Mouse (Mus musculus): Measurements from ENCODE around the gene Metrn.
A peak's percentile ranks its signal among the peaks of the same experiment; 100 is the strongest.

The Metrn gene

DNA sequence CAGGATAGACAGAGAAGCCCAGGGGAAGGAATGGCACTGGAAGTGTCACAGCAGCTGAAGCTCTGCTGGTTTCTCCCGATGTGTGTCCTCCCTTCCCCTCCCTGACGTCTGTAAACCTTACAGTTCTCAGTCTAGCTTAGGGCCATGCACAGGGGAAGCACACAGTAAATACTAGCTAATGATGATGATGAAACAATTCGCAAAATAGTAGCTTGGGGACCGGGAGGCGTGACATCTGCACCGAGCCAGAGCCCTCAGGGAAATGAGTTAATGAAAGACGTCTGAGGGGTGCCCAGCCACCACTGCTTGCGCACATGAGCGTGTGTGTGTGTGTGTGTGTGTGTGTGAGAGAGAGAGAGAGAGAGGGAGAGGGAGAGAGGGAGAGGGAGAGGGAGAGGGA, 27.6 kb downstream of the Metrn start:
- DNase-seq (ENCODE audit: low spot score) = no peak

DNA sequence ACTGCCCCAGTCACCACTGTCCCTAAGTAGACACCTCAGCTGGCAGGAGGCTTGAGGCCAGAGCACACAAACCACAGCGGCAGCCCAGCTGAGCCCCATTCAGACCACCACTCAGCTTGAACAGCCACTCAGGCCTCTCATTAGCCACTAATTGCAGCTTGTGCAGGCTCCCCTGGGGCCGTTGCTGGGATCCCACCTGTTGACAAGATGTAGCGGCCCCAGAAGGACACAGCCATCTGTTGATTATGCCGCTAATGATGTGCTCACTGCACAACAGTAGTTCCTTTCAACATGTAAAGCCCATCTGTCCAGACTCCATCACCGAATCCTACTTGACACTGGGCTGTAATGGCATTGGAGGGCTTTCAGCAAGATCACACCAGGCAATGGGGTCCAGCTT, 31.1 kb downstream of the Metrn start:
- DNase-seq (ENCODE audit: low spot score) = peak; percentile 94

DNA sequence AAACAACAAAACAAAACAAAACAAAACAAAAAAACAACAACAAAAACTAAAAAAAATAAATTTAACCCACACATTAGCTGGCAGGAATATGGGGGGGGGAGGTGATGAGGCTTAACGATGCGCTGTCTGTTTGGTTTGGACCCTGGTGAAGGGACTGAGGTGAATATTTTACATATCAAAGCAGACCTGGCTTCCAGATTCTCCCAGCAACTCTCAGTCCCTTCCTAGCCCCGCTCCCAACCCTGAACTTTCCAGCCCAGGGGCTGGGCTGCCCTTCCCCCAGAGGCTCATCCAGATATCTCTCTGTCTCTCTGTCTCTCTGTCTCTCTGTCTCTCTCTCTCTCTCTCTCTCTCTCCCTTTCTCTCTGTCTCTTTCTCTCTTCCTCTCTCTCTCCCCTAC, 34.3 kb downstream of the Metrn start:
- no peak for DNase-seq (ENCODE audit: low spot score)

DNA sequence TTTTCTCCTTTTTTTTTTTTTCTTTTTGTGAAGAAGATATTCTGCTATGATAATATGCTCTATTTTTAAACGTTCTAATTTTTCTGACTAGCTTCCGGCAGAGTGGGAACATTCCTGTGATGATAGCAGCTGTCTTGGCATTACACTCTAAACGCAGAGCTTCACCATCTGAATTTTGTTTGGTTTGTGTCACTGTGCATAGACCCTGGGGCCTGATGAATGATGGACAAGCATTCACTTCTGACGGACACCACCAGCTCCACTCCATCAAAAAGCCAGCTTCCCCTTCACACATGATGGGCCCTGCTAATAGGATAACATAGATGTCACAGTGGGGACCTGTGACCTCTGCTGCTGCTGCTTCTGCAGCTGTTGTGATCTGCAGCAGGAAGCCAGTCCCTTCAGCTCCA, 35.4 kb downstream of the Metrn start:
- peak; percentile 65 for DNase-seq (ENCODE audit: low spot score)

DNA sequence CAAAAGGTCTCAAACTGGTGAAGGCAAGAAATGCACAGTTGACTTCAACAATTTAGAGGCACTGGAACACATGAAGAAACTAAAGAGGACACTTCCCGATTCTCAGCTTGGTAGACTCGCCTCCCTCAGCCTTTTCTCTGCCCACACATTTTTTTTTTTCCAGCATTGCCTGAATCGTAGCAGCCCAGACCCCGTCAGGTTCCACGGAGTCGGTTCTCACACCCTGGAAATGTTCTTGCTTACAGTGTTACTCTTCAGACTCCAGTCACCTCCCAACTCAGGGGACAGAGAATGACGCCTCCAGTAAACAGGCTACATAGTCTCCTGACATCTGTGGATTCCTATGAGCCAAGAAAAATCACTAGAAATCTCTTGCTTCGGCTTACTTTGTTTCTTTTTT, 36.8 kb downstream of the Metrn start:
- no peak for DNase-seq (ENCODE audit: low spot score)

DNA sequence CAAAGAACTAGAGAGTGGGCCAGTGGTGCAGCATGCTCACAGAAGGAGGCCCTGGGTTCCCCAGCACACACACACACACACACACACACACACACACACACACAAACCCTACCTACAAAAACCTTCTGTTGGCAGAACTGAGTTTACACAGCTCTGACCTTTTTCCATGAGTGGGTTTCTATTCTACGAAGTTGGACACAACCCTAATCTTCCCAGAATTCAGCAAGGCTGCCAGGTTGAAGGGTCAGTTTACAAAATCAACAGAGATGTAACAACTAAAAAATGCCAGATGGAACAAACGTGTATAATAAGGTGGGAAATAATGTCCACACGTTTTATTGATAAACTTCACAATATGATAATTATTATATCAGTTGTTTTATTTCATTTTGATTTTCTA, 39.2 kb downstream of the Metrn start:
- no peak for DNase-seq (ENCODE audit: low spot score)

DNA sequence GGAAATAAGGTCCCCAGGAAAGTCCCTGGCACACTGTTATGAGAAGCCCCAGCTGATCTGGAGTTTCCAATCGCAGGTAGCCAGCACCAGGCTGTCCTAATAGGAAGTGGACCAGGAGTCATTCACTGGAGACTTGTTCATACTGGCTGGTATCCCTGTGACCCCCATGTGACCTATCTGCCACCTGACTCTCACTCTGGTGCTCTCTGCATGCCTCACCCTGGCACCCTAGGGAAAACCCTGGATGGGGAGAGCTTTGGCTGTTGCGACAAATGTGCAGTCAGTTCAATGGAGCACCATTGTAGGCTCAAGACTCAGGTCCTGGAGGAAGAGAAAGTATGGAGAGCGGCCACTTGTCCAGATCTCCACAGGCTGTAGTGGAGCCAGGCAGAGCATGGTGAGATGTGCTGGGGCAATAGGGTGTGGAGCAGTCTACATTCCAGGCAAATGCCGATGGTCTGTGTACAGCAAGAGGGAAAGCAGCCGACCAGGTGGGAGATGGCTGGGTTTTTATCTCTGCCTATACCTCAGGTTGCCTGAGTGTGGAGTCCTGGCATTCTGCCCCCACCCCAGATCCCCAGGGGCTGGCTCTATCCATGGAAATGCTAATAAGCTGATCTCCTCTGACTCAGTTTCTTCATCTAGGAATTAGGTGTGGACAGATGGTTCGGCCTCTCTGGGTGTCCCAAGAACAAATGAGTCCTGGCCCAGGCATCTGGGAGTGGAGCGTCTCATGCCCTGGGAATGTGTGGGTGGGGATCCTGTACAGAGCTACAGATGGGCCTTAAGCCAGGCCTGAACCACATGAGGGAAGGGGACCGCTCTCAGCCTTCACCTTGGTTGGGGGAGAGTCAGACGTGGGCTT, 40.3 kb downstream of the Metrn start:
- DNase-seq (ENCODE audit: low spot score) = no peak

DNA sequence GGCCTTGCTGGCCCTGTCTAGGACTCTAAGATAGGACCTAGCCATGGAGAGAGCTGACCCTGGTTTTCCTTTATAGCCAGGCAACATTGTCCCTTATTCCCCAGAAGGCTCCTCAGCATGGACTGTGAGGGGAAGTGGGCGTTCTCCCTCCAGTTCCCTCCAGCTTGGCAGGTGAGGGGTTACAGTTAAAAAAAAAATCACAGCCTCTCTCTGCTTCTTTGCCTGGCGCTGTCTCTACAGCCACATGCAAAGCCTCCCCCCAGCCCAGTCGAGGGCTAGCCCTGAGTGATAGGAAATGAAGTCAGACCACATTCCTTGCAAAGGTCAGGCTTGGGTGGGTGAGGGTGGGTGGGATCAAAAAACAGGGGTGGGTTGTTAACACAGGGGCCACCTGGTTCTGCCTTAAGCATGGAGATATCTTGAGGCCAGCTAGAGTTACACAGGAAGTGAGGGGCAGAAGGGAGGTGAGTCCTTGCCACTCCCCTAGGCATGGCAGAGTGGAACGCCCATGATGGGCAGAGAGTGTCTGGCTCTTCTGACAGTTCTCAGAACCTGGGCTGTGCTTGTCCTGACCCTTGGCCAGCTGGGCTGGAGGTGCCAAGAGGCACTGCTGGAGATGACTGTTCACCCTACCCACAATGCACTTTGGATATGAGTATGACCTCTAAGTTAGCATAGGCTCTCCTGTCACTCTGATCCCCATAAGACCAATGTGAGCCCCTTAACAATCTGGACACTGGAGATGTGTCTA, 41.1 kb downstream of the Metrn start:
- no peak for DNase-seq (ENCODE audit: low spot score)

DNA sequence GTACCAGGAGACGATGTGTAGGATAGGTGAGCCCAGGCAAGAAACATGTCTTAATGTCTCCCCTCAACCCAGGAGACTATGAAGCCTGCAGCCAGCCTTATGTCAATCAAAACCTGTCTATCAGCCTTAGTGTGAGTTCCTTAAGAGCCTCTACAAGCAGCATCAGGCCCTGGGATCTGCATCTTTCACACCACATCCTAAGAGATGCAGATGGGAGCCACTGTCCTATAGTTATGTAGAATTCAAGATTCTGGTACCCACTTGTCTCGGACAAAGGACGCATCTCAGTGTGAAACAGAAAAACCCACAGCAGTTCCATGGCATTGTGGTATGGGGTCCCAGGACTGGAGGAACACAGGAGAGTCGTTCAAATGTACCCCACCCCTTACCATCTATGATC, 41.9 kb downstream of the Metrn start:
- no peak for DNase-seq (ENCODE audit: low spot score)

DNA sequence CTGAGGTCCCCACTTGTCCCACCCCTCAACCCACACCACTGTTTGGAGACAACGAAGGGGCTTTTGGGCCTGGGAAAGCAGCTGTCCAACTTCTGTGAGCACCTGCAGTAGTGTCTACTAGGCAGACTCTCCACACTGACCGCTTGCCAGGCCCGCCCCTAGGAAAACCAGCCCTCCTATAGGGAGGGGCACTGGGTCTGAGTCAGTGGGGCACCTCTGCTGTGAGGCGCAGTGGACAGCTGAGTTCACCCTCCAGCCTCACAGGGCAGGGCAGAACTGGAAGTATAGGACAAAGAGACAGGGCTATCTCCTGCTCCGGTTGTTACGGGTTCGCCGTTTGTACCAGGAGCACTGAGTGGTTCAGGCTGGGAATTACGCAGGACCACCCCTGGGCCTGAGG, 42.7 kb downstream of the Metrn start, which contains the start of gene Msln:
Gene Msln, minus strand, starts transcription at position 138 of the 400 bp plus-strand sequence.
- DNase-seq (ENCODE audit: low spot score) = no peak

DNA sequence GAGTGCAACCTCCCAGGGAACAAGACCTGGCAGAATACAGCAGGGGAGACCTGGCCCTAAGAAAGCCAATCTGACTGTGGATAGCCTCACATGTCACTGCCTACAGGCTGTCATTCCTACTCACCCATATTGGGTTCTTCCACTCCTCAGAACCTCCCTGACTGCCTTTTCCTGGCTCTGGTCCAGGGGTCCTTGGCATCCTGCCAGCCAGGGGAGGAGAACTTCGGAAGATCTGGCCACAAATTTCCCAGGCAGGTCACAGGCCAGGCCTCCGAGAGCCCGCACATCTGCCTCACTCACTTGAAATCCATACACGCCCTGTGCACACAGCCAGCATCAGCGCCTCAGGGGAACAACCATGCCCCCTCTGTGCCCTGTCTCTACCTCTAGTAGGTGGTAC, 45.5 kb downstream of the Metrn start:
- no peak for DNase-seq (ENCODE audit: low spot score)

DNA sequence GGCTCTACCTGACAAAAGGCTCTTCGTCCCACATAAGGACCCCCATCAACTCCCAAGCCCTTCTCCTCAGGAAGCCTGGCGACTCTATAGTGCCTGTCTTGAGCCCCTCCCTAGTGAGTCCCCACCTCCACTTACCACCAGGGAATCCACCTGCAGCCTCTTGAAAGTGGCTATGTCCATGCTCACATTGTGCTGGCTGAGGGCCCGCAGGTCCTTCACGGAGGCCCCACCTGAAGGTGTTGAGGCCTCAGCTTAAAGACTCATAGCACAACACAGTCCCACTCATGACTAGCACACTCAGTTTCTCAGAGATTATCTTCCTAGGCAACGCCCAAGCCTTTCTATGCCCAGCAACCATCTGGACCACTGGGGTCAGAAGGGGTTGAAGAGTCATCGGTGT, 47.6 kb downstream of the Metrn start:
- no peak for DNase-seq (ENCODE audit: low spot score)

DNA sequence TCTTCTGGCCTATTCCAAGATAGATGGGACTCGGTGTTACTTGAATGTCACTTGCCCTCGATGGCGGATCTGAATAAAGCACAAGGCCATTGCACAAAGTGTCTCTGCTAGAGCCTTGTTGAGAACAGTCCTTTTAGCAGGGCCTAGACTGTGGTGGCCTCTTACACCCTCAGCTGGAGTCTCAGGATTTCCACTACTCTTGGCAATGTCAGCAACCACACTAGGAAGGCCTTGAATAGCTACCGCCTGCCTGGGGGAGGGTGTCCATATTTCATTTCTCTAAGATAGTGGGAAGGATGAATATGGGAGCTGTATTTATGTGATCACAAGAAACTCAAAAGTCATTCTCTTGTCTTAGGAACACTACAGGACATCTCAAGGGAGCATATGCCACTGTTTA, 48.7 kb downstream of the Metrn start:
- no peak for DNase-seq (ENCODE audit: low spot score)

DNA sequence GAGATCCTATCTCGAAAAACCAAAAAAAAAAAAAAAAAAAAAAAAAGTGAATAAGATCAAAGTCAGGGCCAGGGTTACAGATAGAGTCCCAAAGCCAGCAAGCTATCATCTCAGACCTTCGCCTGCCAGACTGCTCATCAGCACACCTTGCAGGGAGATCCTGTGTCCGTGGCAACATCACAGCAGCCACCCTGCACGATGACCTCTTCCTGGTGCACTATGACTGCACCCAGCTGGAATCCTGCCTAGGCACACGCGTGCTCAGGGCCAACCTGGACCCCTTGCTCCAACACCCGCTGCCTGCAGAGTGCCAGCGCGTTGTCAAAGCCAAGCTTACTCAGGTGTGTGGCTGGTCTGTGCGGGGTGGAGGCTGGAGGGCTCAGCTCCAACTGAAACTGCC, 52.6 kb downstream of the Metrn start:
- DNase-seq (ENCODE audit: low spot score) = no peak

DNA sequence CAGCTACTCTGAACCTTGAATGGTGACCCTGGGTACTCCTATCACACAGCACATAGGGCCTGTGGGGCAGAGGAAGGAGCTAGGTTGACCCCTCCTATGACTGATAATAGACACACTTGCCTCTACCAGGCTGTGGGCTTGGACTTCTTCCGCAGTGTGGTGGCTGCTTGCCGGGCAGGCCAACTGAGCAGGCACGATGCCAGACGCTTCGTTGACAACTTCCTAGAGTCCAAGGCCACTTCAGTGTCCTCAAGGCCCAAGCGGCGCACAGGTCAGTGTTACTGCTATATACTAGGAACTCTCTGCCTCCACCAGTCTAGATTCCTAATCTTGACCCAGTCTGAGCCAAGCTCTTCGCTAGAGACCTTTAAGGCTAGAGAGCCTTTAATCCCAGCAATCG, 53.1 kb downstream of the Metrn start:
- no peak for DNase-seq (ENCODE audit: low spot score)

Measured in retina, embryonic 14.5 days (tissue).